Mouse (Mus musculus): ENCODE results near the gene Slc25a27. TPM values are rescaled to one million over a fixed set of nuclear protein-coding genes. Genes with fewer than 3 reads are reported as not detected.
A peak's percentile ranks its signal among the peaks of the same experiment; 100 is the strongest.

The Slc25a27 gene
- polyA plus RNA-seq, 1 experiment from 2014 or later, result 2.8 TPM

DNA sequence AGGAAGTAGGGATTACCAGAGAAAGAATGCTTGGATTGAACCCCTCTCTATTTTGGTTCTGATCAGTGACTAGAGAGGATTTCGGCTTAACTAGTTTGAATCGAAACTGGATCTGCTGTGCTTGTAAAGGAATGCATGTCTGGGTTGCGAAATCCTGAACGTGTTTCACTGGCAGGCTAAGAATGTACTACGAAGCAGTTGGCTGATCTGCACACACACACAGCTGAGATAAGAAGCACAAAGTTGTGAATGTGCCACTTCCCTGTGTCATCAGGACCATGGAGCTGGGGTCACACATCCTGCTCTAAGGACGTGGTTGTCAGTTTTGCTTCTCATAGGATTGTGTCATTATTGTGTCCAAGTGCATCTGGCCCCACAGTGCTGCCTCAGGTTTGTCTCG, 22.6 kb downstream of the Slc25a27 start:
- Histone ChIP-seq H3K9me3 (replicated peaks) (no peaks in the 10 kb centered on the region), H3K4me1 (peaks cover 10% of the 10 kb centered on the region; the same call in 1 of the 2 replicates), H3K27me3 (replicated peaks) (no peaks in the 10 kb centered on the region), H3K4me3 (no peak overlapping the region), H3K9ac (no peak overlapping the region), H3K27ac (no peak overlapping the region), H3K36me3 (no peaks in the 10 kb centered on the region), H3K4me2 (no peak overlapping the region)
- WGBS (ENCODE audit: insufficient replicate concordance), result 29% methylated on average over 7 of the region's 7 CpGs
- no peak for ATAC-seq

DNA sequence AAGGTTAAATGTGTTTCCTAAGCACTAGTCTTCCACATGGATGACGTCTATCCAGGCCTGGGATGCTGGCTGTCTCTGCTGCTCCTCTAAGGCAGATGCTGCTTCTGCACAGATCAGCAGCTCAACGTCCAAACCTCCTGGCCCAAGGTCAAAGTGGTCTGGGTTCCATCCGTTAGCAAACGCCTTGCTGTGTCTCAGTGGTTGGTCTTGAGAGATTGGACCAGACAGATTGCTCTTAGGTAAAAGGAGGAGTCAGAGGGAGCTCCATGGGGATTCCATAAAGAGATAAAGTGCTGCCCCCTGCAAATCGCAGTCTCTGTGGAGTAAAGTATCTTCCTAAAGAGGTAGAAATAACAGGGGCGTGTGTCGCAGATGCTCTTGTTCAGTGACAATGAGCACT, 23.8 kb downstream of the Slc25a27 start:
- ATAC-seq, result no peak
- 70% methylated on average over 7 of the region's 7 CpGs for WGBS (ENCODE audit: insufficient replicate concordance)

DNA sequence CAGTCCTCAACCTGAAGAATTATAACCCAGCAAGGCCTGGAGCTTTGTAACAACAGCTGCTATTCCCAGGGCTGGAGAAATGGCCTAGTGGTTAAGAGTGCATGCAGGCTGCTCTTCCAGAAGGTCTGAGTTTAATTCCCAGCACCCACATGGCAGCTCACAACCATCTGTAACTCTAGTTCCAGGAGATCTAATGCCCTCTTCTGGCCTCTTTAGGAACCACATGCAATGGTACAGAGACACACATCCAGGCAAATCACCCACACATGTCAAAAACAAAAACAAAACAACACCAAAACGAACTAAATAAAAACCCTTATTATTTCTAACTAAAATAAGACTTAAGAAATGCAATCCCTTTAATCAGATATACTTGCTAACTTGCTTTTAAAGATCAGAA, 26.2 kb downstream of the Slc25a27 start:
- no peak for ATAC-seq
- H3K4me2 ChIP-seq, result no peak overlapping the region
- 36% methylated on average over 1 of the region's 1 CpGs for WGBS (ENCODE audit: insufficient replicate concordance)

More for the DNA sequence above, 23.8 kb downstream of the Slc25a27 start:
- no peak overlapping the region for H3K9ac ChIP-seq
- H3K27me3 ChIP-seq (replicated peaks), result no peaks in the 10 kb centered on the region
- no peak overlapping the region for H3K27ac ChIP-seq
- peaks cover 10% of the 10 kb centered on the region; the same call in 1 of the 2 replicates for H3K4me1 ChIP-seq
- no peaks in the 10 kb centered on the region for H3K9me3 ChIP-seq (replicated peaks)
- no peak overlapping the region for H3K4me2 ChIP-seq
- H3K4me3 ChIP-seq, result no peak overlapping the region
- H3K36me3 ChIP-seq, result no peaks in the 10 kb centered on the region

DNA sequence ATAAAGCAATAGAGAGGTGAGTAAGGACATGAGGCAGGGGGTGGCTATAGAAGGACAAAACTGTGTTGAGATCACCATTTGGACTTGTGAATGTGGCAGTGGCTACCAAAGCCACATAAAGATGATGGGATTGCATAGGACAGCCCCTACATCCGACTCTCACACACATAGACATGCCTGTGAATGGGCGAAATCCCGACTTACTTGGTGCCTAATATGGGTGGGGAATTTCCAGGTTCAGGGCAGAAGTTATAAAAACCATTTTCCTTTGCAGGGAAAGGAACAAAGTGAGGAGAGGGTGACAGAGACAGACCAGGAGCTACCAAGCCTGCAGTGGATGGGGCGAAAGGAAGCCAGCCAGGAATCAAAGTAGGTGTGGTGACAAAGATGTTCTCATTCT, 29.9 kb downstream of the Slc25a27 start:
- 62% methylated on average over 4 of the region's 4 CpGs for WGBS (ENCODE audit: insufficient replicate concordance)
- no peak for ATAC-seq

More for the DNA sequence above, 26.2 kb downstream of the Slc25a27 start:
- Histone ChIP-seq H3K36me3 (no peaks in the 10 kb centered on the region), H3K27me3 (replicated peaks) (no peaks in the 10 kb centered on the region), H3K4me1 (peaks cover 10% of the 10 kb centered on the region; the same call in 1 of the 2 replicates), H3K4me3 (no peak overlapping the region), H3K9ac (no peak overlapping the region), H3K9me3 (replicated peaks) (no peaks in the 10 kb centered on the region), H3K27ac (no peak overlapping the region)

DNA sequence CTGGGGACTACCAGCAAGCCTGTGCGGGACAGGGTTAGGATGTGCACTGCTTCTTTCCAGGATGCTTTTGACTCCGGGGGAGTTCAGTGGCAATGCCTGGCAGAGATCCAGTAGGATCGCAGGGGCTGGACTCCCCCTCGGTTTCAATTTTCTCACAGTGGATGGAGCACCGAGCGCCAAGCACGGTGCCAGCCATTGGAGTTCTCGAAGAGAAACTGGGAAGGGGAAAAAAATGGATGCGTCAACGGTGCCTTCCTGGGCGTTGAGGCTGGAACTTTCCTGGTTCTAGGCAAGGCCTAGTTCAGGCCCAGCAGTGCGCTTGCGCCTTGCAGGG, 36.6 kb downstream of the Slc25a27 start:
- H3K9ac ChIP-seq, result no peak overlapping the region
- H3K9me3 ChIP-seq (replicated peaks), result no peaks in the 10 kb centered on the region
- 0 out of 2 replicates have a peak overlapping the region, but pooled peaks have one; percentile 56 for H3K4me2 ChIP-seq
- peaks cover 63% of the 10 kb centered on the region for H3K27me3 ChIP-seq (replicated peaks)
- ATAC-seq, result no peak
- H3K4me1 ChIP-seq, result peaks cover 8% of the 10 kb centered on the region
- WGBS (ENCODE audit: insufficient replicate concordance), result 45% methylated on average over 13 of the region's 13 CpGs
- H3K27ac ChIP-seq, result no peak overlapping the region
- no peaks in the 10 kb centered on the region for H3K36me3 ChIP-seq
- H3K4me3 ChIP-seq, result no peak overlapping the region

More for the DNA sequence above, 29.9 kb downstream of the Slc25a27 start:
- Histone ChIP-seq H3K4me3 (no peak overlapping the region), H3K4me2 (no peak overlapping the region), H3K4me1 (no peaks in the 10 kb centered on the region), H3K9ac (no peak overlapping the region), H3K27me3 (replicated peaks) (peaks cover 6% of the 10 kb centered on the region; the same call in 1 of the 2 replicates), H3K9me3 (replicated peaks) (no peaks in the 10 kb centered on the region), H3K27ac (no peak overlapping the region), H3K36me3 (no peaks in the 10 kb centered on the region)

DNA sequence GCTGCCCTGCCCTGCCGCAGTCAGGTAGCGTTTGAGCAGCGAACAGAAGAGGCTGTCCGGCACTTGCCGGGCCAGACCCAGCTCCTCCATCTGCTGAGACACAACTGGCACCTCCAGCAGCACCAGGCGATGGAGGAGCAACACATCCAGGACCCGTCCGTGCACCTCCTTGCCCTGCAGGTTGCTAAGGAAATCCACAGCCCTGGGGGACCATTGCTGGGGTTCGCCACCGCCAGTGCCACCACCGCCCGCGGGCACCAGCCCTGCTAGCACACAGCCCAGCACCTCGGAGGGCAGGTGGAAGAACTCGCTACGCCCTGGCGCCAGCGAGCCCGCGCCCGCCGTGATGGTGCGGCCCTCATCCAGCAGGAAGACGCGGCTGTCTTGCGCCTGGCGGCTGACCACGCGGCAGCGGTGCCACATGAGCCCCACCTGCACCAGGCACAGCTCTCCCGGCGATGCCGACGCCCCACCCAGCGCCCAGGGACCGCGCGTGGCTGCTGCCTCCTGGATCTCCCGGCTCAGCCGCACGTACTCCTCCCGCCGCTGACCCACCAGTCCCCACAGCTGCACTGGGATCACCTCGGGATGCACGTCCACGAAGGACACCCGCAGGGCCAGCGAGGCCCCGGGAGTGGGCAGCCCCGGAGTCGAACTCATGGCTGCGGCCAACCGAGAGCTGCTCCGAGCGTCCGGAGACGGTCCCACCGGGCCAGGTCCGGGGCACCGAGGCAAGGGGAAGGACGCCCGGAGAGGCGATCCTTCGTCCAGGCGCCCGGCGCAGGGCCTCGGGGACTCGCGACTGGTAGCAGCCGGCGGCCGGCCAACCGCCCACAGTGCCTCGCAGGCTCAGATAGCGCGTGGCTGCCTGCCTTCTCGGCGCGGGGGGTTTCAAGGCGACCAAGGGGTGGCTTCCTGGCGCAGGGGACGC, 37.3 kb downstream of the Slc25a27 start, which contains the start of gene Tdrd6:
Gene Tdrd6, minus strand, starts transcription at position 804 of the 931 bp plus-strand sequence.
- Histone ChIP-seq H3K4me1 (peaks cover 8% of the 10 kb centered on the region), H3K4me3 (peak within 1 kb of the TSS; percentile 35), H3K4me2 (peak within 1 kb of the TSS; percentile 56), H3K27ac (no peak within 1 kb of the TSS), H3K27me3 (replicated peaks) (peaks cover 63% of the 10 kb centered on the region), H3K36me3 (no peaks in the 10 kb centered on the region), H3K9me3 (replicated peaks) (no peaks in the 10 kb centered on the region), H3K9ac (no peak within 1 kb of the TSS)
- 7% methylated on average over 81 of the region's 83 CpGs for WGBS (ENCODE audit: insufficient replicate concordance)
- no peak for ATAC-seq

DNA sequence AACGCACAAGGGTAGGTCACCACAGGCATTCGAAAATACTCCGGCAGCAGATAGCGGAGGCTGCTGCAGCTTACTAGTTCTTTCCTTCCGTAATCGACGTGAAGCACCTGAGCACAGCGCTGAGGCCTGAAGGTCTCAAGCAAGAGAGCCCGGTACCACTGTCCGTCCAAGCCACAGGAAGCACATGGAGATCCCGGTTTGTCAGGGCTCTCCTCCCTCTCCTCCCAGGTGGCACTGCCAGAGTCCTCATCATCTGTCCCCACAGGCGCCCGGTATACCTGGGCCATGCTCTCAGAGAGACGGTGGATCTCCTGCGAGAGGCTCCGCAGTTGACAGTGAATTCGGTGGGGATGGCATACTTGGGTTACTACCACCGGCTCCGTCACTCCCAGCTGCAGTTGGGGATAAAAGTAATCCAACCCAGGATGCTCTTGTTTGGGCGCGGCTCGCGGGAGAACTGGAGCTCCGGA, 38.0 kb downstream of the Slc25a27 start:
- ATAC-seq, result no peak
- Histone ChIP-seq H3K4me1 (peaks cover 8% of the 10 kb centered on the region), H3K4me3 (peak overlapping the region; percentile 35; the same call in 1 of the 2 replicates), H3K27ac (no peak overlapping the region), H3K9ac (no peak overlapping the region), H3K4me2 (peak overlapping the region; percentile 56), H3K9me3 (replicated peaks) (no peaks in the 10 kb centered on the region), H3K27me3 (replicated peaks) (peaks cover 63% of the 10 kb centered on the region), H3K36me3 (no peaks in the 10 kb centered on the region)
- 24% methylated on average over 24 of the region's 24 CpGs for WGBS (ENCODE audit: insufficient replicate concordance)

DNA sequence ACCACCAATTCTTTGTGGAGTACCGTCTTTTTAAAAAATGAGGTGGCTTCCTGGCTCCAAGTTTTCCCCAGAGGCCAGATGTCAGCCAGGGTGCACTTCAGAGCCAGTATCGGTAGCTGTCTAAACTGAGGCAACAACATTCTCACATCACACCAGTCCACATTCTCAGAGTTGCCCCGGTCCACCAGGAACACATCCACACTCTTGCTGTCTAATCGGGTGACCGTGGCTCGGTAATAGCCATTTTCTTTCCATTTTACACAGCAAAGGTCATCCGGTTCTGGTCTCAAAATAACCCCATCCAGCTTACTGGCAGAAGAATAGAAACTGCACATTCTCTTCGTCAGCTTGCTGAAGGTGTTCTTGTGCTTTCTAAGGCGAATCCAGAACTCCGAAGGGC, 38.8 kb downstream of the Slc25a27 start:
- H3K4me1 ChIP-seq, result peaks cover 8% of the 10 kb centered on the region
- H3K36me3 ChIP-seq, result no peaks in the 10 kb centered on the region
- no peak for ATAC-seq
- no peak overlapping the region for H3K9ac ChIP-seq
- peaks cover 63% of the 10 kb centered on the region for H3K27me3 ChIP-seq (replicated peaks)
- WGBS (ENCODE audit: insufficient replicate concordance), result 79% methylated on average over 10 of the region's 10 CpGs
- no peak overlapping the region for H3K4me2 ChIP-seq
- no peaks in the 10 kb centered on the region for H3K9me3 ChIP-seq (replicated peaks)
- H3K27ac ChIP-seq, result no peak overlapping the region
- H3K4me3 ChIP-seq, result no peak overlapping the region

DNA sequence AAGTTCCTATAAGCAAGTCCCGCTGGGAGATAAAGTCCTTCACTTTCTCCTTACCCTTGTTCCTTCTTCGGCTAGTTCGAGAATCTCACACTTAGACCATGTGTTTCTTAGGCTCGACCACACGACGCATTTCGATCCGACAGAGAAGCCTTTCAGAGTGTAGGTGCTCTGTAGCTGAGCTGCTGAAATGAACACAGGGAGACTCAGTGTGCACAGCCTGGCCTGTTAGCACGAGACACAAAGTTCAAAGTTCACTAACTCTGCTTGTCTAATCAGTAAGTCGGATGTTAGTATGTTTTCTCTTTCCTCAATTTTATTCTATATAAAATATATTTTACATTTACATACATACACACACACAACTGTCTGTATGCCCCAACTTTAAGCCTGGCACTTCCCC, 44.9 kb downstream of the Slc25a27 start:
- Histone ChIP-seq H3K9me3 (replicated peaks) (no peaks in the 10 kb centered on the region), H3K27me3 (replicated peaks) (peaks cover 9% of the 10 kb centered on the region; the same call in 1 of the 2 replicates), H3K9ac (no peak overlapping the region), H3K27ac (no peak overlapping the region), H3K4me1 (no peaks in the 10 kb centered on the region), H3K4me2 (no peak overlapping the region), H3K36me3 (no peaks in the 10 kb centered on the region), H3K4me3 (no peak overlapping the region)
- 73% methylated on average over 10 of the region's 10 CpGs for WGBS (ENCODE audit: insufficient replicate concordance)
- ATAC-seq, result no peak

DNA sequence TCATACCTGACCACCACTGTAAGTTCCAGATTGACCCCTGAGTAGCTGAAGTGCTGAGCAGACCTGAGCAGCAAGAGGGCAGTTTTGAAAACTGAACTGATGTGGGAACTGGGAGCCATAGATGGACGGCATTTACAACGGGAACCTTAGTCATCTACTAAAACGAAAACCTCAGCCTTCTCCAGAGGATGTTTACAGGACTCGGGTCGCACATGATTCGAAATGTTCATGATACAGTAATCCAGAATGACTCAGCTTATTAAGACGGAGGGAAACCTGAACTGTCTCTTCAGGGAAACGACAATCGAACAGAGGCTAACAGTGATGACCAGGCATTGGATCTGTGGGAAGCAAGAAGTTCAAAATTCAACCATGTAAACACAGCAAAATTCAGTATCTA, 47.9 kb downstream of the Slc25a27 start:
- no peak overlapping the region for H3K4me2 ChIP-seq
- no peaks in the 10 kb centered on the region for H3K9me3 ChIP-seq (replicated peaks)
- H3K4me1 ChIP-seq, result no peaks in the 10 kb centered on the region
- no peak overlapping the region for H3K27ac ChIP-seq
- H3K36me3 ChIP-seq, result no peaks in the 10 kb centered on the region
- H3K27me3 ChIP-seq (replicated peaks), result no peaks in the 10 kb centered on the region
- 70% methylated on average over 9 of the region's 9 CpGs for WGBS (ENCODE audit: insufficient replicate concordance)
- H3K9ac ChIP-seq, result no peak overlapping the region
- H3K4me3 ChIP-seq, result no peak overlapping the region
- no peak for ATAC-seq

DNA sequence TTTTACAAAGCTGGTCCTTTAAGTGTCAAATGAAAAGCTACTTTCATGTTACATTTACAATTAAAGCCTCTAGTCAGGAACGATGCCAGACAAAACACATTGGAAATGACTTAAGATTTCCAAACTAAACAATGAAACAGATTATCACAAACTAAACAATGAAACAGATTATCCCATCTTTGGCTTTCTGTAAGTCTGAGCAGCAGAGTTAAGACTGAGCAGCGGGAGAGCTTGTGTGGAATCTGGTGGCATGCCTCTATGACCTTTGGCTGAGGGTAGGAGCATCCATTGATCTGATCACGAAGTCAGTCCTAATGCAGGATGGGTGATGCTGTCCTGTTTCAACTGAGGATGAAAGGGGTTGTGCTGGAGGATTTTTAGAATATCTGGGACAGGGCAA, 54.8 kb downstream of the Slc25a27 start:
- 54% methylated on average over 3 of the region's 3 CpGs for whole genome bisulfite sequencing (ENCODE audit: insufficient replicate concordance)
- H3K9ac ChIP-seq, result no peak overlapping the region
- H3K27me3 ChIP-seq (replicated peaks), result no peaks in the 10 kb centered on the region
- no peak for ATAC-seq
- no peaks in the 10 kb centered on the region for H3K36me3 ChIP-seq
- H3K4me3 ChIP-seq, result no peak overlapping the region
- H3K27ac ChIP-seq, result no peak overlapping the region
- H3K9me3 ChIP-seq (replicated peaks), result no peaks in the 10 kb centered on the region
- no peak overlapping the region for H3K4me2 ChIP-seq
- H3K4me1 ChIP-seq, result no peaks in the 10 kb centered on the region

DNA sequence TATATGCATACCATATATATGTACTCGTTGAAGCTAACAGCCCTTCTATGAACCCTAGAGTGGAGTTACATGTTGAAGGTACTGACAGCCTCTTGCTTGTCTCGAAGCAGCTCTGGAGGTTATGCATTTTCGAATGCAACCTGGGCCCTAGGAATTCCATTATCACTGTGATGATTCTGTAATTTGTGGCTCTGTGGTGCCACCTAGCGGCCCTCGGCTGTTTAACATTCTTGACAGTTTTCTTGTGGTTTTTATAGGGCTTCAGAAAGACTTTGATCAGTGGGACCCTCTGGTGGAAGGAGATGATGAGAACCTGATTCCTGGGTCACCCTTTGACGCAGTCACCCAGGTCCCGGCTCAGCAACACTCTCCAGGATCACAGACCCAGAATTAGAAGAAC, 55.4 kb downstream of the Slc25a27 start:
- no peak overlapping the region for H3K27ac ChIP-seq
- H3K4me1 ChIP-seq, result no peaks in the 10 kb centered on the region
- H3K9ac ChIP-seq, result no peak overlapping the region
- H3K27me3 ChIP-seq (replicated peaks), result no peaks in the 10 kb centered on the region
- H3K9me3 ChIP-seq (replicated peaks), result no peaks in the 10 kb centered on the region
- H3K36me3 ChIP-seq, result no peaks in the 10 kb centered on the region
- WGBS (ENCODE audit: insufficient replicate concordance), result 17% methylated on average over 7 of the region's 7 CpGs
- H3K4me2 ChIP-seq, result no peak overlapping the region
- ATAC-seq, result no peak
- H3K4me3 ChIP-seq, result no peak overlapping the region
